In the genomic region with DNA sequence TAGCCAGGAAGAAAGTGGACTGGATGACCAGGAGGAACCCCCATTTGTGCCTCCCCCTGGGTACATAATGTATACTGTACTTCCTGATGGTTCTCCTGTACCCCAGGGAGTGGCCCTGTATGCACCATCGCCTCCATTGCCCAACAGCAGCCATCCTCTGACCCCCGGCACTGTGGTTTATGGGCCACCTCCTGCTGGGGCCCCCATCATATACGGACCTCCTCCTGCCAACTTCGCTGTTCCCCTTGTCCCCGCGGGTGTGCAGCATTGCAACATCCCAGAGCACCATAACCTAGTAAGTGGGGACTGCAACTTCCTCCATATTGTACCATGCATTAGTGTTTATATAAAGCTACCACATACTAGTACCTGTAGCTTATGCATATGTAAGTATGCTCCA, we compare ENCODE assay signal across 24 mouse cellular contexts. TPM values are rescaled to one million over a fixed set of nuclear protein-coding genes. Genes with fewer than 3 reads are reported as not detected.
DNase-seq lines count a peak whose midpoint lies in the region; ATAC-seq and TF ChIP-seq lines count a peak whose summit lies in the region.
"Had no signal": no experiment of that assay in that cellular context is flagged by ENCODE, and none has a peak within 500 bp of the region (broad histone marks: within the 10 kb centered on the region; RNA-seq: fewer than 3 reads in every experiment).

No protein-coding gene starts in this region.

- H3K9ac ChIP-seq in liver, embryonic 12.5 days, result no peak overlapping the region
- H3K9ac ChIP-seq in intestine, postnatal 0 days (ENCODE audit: low read depth, low read length), result no peak overlapping the region
- H3K9ac ChIP-seq: embryonic facial prominence, embryonic 12.5 days; forebrain, postnatal 0 days; hindbrain, embryonic 15.5 days; limb, embryonic 13.5 days; liver, embryonic 15.5 days; midbrain, embryonic 15.5 days had no signal

- TF ChIP-seq CTCF in intestine, postnatal 0 days (IDR thresholded peaks at IDR 0.05; ENCODE audit: low read depth), result no peak

- DNase-seq in liver, result peak; percentile 28
- no peak for DNase-seq in ovary, adult 18-20 months (ENCODE audit: low spot score)
- DNase-seq in right cerebral cortex, postnatal 14 days, result no peak
- no peak for DNase-seq in layer of hippocampus, adult 9-10 months (ENCODE audit: low spot score)
- DNase-seq: adrenal gland, adult 8-10 months; cerebellum, adult 18-20 months; cerebellum, postnatal 14 days; forebrain, postnatal 0 days; gastrocnemius, postnatal 25 days; kidney, postnatal 25 days; lung, postnatal 10 days; spleen, adult 18-20 months had no signal

- 0 out of 2 replicates have a peak, but pooled peaks cover 5% of the 10 kb centered on the region for H3K4me1 ChIP-seq in liver, embryonic 12.5 days
- H3K4me1 ChIP-seq in intestine, postnatal 0 days (replicated peaks; ENCODE audit: control insufficient read depth, insufficient read depth, low read length), result peaks cover 5% of the 10 kb centered on the region; the same call in 1 of the 2 replicates
- H3K4me1 ChIP-seq: embryonic facial prominence, embryonic 12.5 days; hindbrain, embryonic 15.5 days; limb, embryonic 13.5 days; liver, embryonic 15.5 days; midbrain, embryonic 15.5 days had no signal

- 69% methylated on average over 6 of the region's 6 CpGs for WGBS in liver, embryonic 12.5 days (ENCODE audit: insufficient replicate concordance)
- 41% methylated on average over 6 of the region's 6 CpGs for WGBS in intestine, postnatal 0 days

- peaks cover 97% of the 10 kb centered on the region for H3K36me3 ChIP-seq in liver, embryonic 12.5 days
- H3K36me3 ChIP-seq in intestine, postnatal 0 days (ENCODE audit: control insufficient read depth, insufficient read depth), result peaks cover 78% of the 10 kb centered on the region

- H3K27ac ChIP-seq in liver, embryonic 12.5 days, result no peak overlapping the region
- peak overlapping the region; percentile 41; the same call in 1 of the 2 replicates for H3K27ac ChIP-seq in intestine, postnatal 0 days (ENCODE audit: low read depth, low read length)
- H3K27ac ChIP-seq: embryonic facial prominence, embryonic 12.5 days; hindbrain, embryonic 15.5 days; layer of hippocampus, adult 2 months; limb, embryonic 13.5 days; liver, embryonic 15.5 days; midbrain, embryonic 15.5 days had no signal

- H3K4me2 ChIP-seq in liver, embryonic 12.5 days, result no peak overlapping the region
- H3K4me2 ChIP-seq in intestine, postnatal 0 days (replicated peaks; ENCODE audit: low read depth), result 0 out of 2 replicates have a peak overlapping the region, but pooled peaks have one; percentile 17
- H3K4me2 ChIP-seq: embryonic facial prominence, embryonic 12.5 days; hindbrain, embryonic 15.5 days; limb, embryonic 13.5 days; liver, embryonic 15.5 days; midbrain, embryonic 15.5 days had no signal

- no peak overlapping the region for H3K4me3 ChIP-seq in liver, embryonic 12.5 days
- H3K4me3 ChIP-seq in intestine, postnatal 0 days (ENCODE audit: low read depth, low read length), result no peak overlapping the region
- H3K4me3 ChIP-seq: embryonic facial prominence, embryonic 12.5 days; hindbrain, embryonic 15.5 days; layer of hippocampus, adult 2 months; limb, embryonic 13.5 days; liver, embryonic 15.5 days; midbrain, embryonic 15.5 days had no signal

- H3K27me3 ChIP-seq in liver, embryonic 12.5 days (replicated peaks), result no peaks in the 10 kb centered on the region
- no peaks in the 10 kb centered on the region for H3K27me3 ChIP-seq in intestine, postnatal 0 days (replicated peaks; ENCODE audit: control insufficient read depth, insufficient read depth, low read length)
- H3K27me3 ChIP-seq: embryonic facial prominence, embryonic 12.5 days; hindbrain, embryonic 15.5 days; limb, embryonic 13.5 days; liver, embryonic 15.5 days; midbrain, embryonic 15.5 days had no signal

- ATAC-seq in liver, embryonic 12.5 days, result no peak
- peak; percentile 87 for ATAC-seq in common myeloid progenitor, adult 5-6 weeks (replicated peaks; ENCODE audit: low read depth, poor library complexity, severe bottlenecking)
- peak; percentile 74 for ATAC-seq in intestine, postnatal 0 days
- ATAC-seq: activated CD4-positive, CD25-positive, alpha-beta regulatory T cell, adult 4 months; forebrain, postnatal 0 days; midbrain, embryonic 15.5 days had no signal

- no peaks in the 10 kb centered on the region for H3K9me3 ChIP-seq in liver, embryonic 12.5 days (replicated peaks)
- H3K9me3 ChIP-seq in intestine, postnatal 0 days (ENCODE audit: control insufficient read depth), result no peaks in the 10 kb centered on the region
- H3K9me3 ChIP-seq: embryonic facial prominence, embryonic 12.5 days; hindbrain, embryonic 15.5 days; limb, embryonic 13.5 days; liver, embryonic 15.5 days; midbrain, embryonic 15.5 days had no signal

RNA-seq across cellular contexts. Expression of a gene that starts 43.9 kb away (rescaled TPM):
- 10.9 and 12.7 TPM in 2 replicates for polyA plus RNA-seq in liver, embryonic 12.5 days (2016; fragmentation: Nextera tagmentation; extraction: Ambion mirVana)
- 146 and 156 TPM in 2 replicates for total RNA-seq in common myeloid progenitor, adult 5-6 weeks (2017)
- 9.8 and 11.3 TPM in 2 replicates for polyA plus RNA-seq in intestine, postnatal 0 days (2015; fragmentation: Nextera tagmentation; extraction: Ambion mirVana)

RNA-seq across cellular contexts. Expression of a gene that starts 47.7 kb away (rescaled TPM):
- polyA plus RNA-seq in liver, embryonic 12.5 days (2016; fragmentation: Nextera tagmentation; extraction: Ambion mirVana), result 141 and 143 TPM in 2 replicates
- total RNA-seq in common myeloid progenitor, adult 5-6 weeks (2017), result 136 and 137 TPM in 2 replicates
- polyA plus RNA-seq in intestine, postnatal 0 days (2015; fragmentation: Nextera tagmentation; extraction: Ambion mirVana), result 364 and 399 TPM in 2 replicates

RNA-seq across cellular contexts. Expression of a gene that starts 51.8 kb away (rescaled TPM):
- 5.3 and 5.5 TPM in 2 replicates for polyA plus RNA-seq in liver, embryonic 12.5 days (2016; fragmentation: Nextera tagmentation; extraction: Ambion mirVana)
- total RNA-seq in common myeloid progenitor, adult 5-6 weeks (2017), result 0.73 TPM in 1 of 2 replicates, not detected in the other
- polyA plus RNA-seq in intestine, postnatal 0 days (2015; fragmentation: Nextera tagmentation; extraction: Ambion mirVana), result 0.20 and 0.31 TPM in 2 replicates
- total RNA-seq: gastrocnemius, postnatal 25 days; heart, postnatal 25 days had no signal
- polyA plus RNA-seq: C2C12 had no signal
